Mouse (Mus musculus) spleen, adult 2 months (tissue): Measurements from ENCODE around the gene Cspg5. TPM values are rescaled to one million over a fixed set of nuclear protein-coding genes. Genes with fewer than 3 reads are reported as not detected.

Experiments
- DNase-seq, 2 experiments: peaks; one replicate each; pipeline versions ENCODE4 v3.0.0 to v3.0.0-alpha.2; 2012 to 2021; ENCODE audit warnings: low spot score in 2 of 2, low read depth in 1 of 2
- H3K27ac ChIP-seq: fragments of 200-500 bp; 2 replicates; pipeline ENCODE4 v1.5.1; 2012; ENCODE audit warnings: low read length, inconsistent platforms; ENCODE audit not compliant: insufficient read depth
- H3K27me3 ChIP-seq: fragments of 200-500 bp; 2 replicates; pipeline ENCODE4 v1.6.1; 2012; ENCODE audit warnings: mild to moderate bottlenecking, moderate library complexity, low read length, inconsistent platforms; ENCODE audit not compliant: control insufficient read depth, insufficient read depth
- H3K36me3 ChIP-seq: fragments of 200-500 bp; 2 replicates; pipeline ENCODE4 v1.6.1; 2012; ENCODE audit warnings: mild to moderate bottlenecking, low read length, inconsistent platforms; ENCODE audit not compliant: control insufficient read depth, insufficient read depth
- H3K4me1 ChIP-seq: fragments of 200-500 bp; 2 replicates; pipeline ENCODE4 v1.6.1; 2011; ENCODE audit warnings: inconsistent platforms; ENCODE audit not compliant: control insufficient read depth, insufficient read depth, insufficient read length
- H3K4me3 ChIP-seq: fragments of 200-500 bp; 2 replicates; pipeline ENCODE4 v1.5.1; 2011; ENCODE audit warnings: mild to moderate bottlenecking, inconsistent platforms; ENCODE audit not compliant: insufficient read depth, insufficient read length; ENCODE audit errors: extremely low read depth
- CTCF ChIP-seq: fragments of 200-500 bp; IDR thresholded peaks from 2 replicates; pipeline ENCODE4 v1.5.1; 2011; ENCODE audit warnings: mild to moderate bottlenecking, inconsistent platforms; ENCODE audit not compliant: insufficient read depth, insufficient read length, insufficient replicate concordance; ENCODE audit errors: extremely low read depth
- POLR2A ChIP-seq: fragments of 200-500 bp; IDR thresholded peaks from 2 replicates; pipeline ENCODE4 v1.6.1; 2011; ENCODE audit warnings: low read depth, low read length, inconsistent platforms
- WGBS: fragments of 180-500 bp; shearing (Covaris S2); methylation state at CpG from one replicate; pipeline ENCODE4 v1.1.7; 2018; 5-methylcytosine and 5-hydroxymethylcytosine counted together
- polyA plus RNA-seq: library from polyadenylated mRNA; depleted of rRNA; stranded (reverse); fragments of >200 nt; gene quantifications from 2 replicates; pipeline ENCODE4 v1.2.3, GENCODE M21; 2012

Cspg5 gene
- polyA plus RNA-seq, 1 experiment = 0.27 TPM

DNA sequence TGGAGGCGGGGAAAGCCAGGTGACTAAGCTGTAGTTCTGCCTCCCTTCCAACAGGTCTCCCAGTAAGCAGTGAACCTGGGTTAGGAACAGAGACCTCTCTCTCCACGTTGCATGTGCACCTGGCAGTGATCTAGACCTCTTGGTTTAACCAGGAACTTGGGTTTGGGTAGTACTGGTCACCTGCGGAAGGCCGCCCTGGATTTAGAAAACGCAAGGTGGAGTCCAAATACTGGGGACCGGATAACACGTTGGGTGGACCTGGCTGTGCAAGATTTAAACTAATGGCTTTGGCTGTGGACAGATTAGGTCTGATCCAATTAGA lies 945 bp downstream of the Cspg5 start:
- Histone ChIP-seq H3K4me3 (no peak overlapping the region), H3K27ac (no peak overlapping the region), H3K4me1 (peaks cover 8% of the 10 kb centered on the region), H3K27me3 (peaks cover 16% of the 10 kb centered on the region), H3K36me3 (no peaks in the 10 kb centered on the region)
- no peak for DNase-seq
- WGBS = 38% methylated on average over 7 of the region's 7 CpGs
- TF ChIP-seq CTCF = no peak
- TF ChIP-seq POLR2A = no peak

- Histone ChIP-seq H3K27ac (no peak overlapping the region), H3K27me3 (peaks cover 16% of the 10 kb centered on the region), H3K36me3 (no peaks in the 10 kb centered on the region), H3K4me3 (peak overlapping the region; percentile 53; the same call in 1 of the 2 replicates), H3K4me1 (peaks cover 8% of the 10 kb centered on the region)
- TF ChIP-seq POLR2A (no peak), CTCF (no peak)
- no peak for DNase-seq
- WGBS = 3% methylated on average over 91 of the region's 93 CpGs
Observed at GRCm38 (mm10) chr9:110244889-110245589, 1.5 kb downstream of the Cspg5 start.

DNA sequence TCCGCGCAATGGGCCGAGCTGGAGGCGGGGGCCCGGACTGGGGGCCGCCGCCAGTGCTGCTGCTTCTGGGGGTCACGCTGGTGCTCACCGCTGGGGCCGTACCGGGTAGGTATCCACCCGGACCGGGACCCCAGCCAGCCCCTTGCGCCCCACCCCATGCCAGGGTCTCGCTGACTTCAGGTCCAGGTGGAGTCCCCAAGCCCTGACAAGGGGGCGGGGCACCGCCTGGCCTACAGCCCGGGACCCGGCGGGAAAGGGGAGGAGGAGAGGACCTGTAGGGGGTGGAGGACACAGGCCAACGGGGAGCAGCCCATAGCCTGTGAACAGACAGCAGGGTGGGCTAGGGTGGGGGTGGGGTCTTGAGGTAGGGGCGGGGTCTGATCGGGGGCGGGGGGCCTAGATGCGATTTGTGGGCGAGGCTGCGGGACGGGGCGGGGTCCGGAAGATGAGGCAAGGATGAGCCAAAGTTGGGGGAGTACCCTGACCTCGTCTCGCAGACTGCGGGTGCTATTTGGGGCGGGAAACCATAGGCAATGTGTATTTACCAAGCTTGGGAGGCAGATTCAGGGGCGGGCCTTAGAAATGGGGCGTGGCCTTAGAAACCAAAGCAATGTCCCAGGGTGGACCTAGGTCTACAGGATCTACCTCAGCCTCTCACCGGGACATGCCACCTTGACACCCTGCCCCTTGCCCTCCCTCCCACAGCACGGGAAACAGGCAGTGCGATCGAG lies 2.2 kb downstream of the Cspg5 start:
- Histone ChIP-seq H3K4me3 (peak overlapping the region; percentile 53; the same call in 1 of the 2 replicates), H3K27ac (no peak overlapping the region), H3K4me1 (peaks cover 8% of the 10 kb centered on the region), H3K36me3 (no peaks in the 10 kb centered on the region), H3K27me3 (peaks cover 16% of the 10 kb centered on the region)
- no peak for TF ChIP-seq POLR2A
- no peak for TF ChIP-seq CTCF
- 2% methylated on average over 38 of the region's 40 CpGs for WGBS
- DNase-seq = no peak

DNA sequence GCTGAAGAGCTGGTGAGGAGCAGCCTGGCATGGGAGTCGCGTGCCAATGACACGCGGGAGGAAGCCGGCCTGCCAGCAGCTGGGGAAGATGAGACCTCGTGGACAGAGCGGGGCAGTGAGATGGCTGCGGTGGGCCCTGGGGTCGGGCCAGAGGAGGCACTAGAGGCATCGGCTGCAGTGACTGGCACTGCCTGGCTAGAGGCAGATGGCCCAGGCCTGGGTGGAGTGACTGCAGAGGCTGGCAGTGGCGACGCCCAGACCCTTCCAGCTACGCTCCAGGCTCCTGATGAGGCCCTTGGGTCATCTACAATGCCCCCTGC lies 2.7 kb downstream of the Cspg5 start:
- H3K27me3 ChIP-seq = peaks cover 16% of the 10 kb centered on the region
- TF ChIP-seq POLR2A = no peak
- TF ChIP-seq CTCF = no peak
- H3K27ac ChIP-seq = no peak overlapping the region
- WGBS = 45% methylated on average over 13 of the region's 13 CpGs
- H3K4me3 ChIP-seq = peak overlapping the region; percentile 9; the same call in 1 of the 2 replicates
- H3K36me3 ChIP-seq = no peaks in the 10 kb centered on the region
- DNase-seq = no peak
- peaks cover 8% of the 10 kb centered on the region for H3K4me1 ChIP-seq

- Histone ChIP-seq H3K27me3 (peaks cover 16% of the 10 kb centered on the region), H3K36me3 (no peaks in the 10 kb centered on the region), H3K27ac (no peak overlapping the region)
Observed at GRCm38 (mm10) chr9:110247049-110247448, 3.5 kb downstream of the Cspg5 start.

GRCm38 (mm10) chr9:110248861-110249260 lies 5.3 kb downstream of the Cspg5 start:
- Histone ChIP-seq H3K4me3 (no peak overlapping the region), H3K27ac (no peak overlapping the region), H3K36me3 (no peaks in the 10 kb centered on the region), H3K27me3 (peaks cover 16% of the 10 kb centered on the region), H3K4me1 (peaks cover 8% of the 10 kb centered on the region)
- no peak for DNase-seq
- TF ChIP-seq CTCF = no peak
- no peak for TF ChIP-seq POLR2A
- WGBS = 78% methylated on average over 2 of the region's 2 CpGs

More at GRCm38 (mm10) chr9:110247049-110247448, 3.5 kb downstream of the Cspg5 start:
- H3K4me3 ChIP-seq = no peak overlapping the region
- TF ChIP-seq POLR2A (no peak), CTCF (no peak)
- peaks cover 8% of the 10 kb centered on the region for H3K4me1 ChIP-seq
- DNase-seq = no peak
- WGBS = 91% methylated on average over 10 of the region's 10 CpGs

DNA sequence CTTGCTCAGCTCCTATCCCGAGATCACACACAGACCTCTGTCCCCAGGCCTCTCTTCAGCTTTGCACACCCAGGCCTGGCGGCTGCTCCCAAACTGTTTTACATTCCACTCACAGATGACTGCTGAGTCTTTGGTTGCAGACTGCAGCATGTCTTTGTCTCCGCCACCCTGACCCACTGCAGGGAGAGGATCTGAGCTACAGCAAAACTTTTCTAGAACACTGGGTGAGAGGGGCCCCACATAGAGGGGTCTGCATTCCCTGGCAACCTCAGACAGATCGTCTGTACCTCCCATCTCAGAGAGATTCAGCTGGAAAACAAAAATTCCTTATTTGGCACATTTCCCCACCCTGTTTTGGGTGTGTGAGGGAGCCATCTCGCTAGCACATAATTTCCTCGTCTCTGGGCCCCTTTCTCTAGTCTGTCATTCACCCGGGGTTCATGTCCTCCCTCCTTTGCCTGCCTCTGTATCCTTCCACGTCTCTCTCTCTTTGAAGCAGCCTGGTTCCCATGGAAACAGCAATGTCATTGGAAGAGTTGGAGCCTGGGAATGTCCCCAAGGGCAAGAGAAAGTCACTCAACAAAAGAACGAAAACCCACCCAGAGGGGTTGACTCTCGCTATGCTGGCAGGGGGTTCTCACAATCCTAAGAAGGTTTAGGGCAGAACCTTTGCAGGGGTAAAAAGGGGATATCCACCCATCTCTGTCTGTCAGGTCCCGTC lies 6.4 kb downstream of the Cspg5 start:
- H3K27me3 ChIP-seq = peaks cover 10% of the 10 kb centered on the region
- H3K4me1 ChIP-seq = peaks cover 8% of the 10 kb centered on the region
- DNase-seq = no peak
- no peak overlapping the region for H3K4me3 ChIP-seq
- TF ChIP-seq POLR2A (no peak), CTCF (no peak)
- H3K36me3 ChIP-seq = no peaks in the 10 kb centered on the region
- WGBS = 58% methylated on average over 11 of the region's 11 CpGs
- H3K27ac ChIP-seq = no peak overlapping the region
